30 mouse cellular contexts compared by ENCODE assay signal in the genomic region with DNA sequence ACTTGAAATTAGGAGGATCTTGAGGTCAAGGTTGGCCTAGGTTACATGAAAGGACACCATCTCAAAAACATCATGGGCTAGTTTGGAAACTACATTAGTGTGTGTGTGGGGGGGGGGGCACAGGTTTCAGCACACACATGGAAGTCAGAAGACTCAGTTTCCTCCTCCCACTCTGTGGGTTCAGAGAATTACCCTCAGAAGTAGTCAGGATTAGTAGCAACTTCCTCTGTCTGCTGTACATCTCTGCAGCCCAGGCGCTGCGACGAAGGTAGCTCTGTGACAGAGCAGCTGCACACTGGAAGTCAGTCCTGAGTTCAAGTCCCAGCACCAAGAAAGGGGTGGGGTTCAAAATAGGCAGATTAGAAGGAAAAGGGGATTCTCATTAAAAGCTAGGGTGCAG. TPM values are rescaled to one million over a fixed set of nuclear protein-coding genes. Genes with fewer than 3 reads are reported as not detected.
DNase-seq lines count a peak whose midpoint lies in the region; ATAC-seq and TF ChIP-seq lines count a peak whose summit lies in the region.
"Had no signal": no experiment of that assay in that cellular context is flagged by ENCODE, and none has a peak within 500 bp of the region (broad histone marks: within the 10 kb centered on the region; RNA-seq: fewer than 3 reads in every experiment).

No protein-coding gene starts in this region.

- H3K9ac ChIP-seq in neural tube, embryonic 13.5 days = no peak overlapping the region
- H3K9ac ChIP-seq: hindbrain, embryonic 12.5 days; limb, embryonic 13.5 days; lung, embryonic 15.5 days; stomach, embryonic 15.5 days had no signal

- peaks cover 18% of the 10 kb centered on the region for H3K4me1 ChIP-seq in neural tube, embryonic 13.5 days (replicated peaks)
- peaks cover 33% of the 10 kb centered on the region for H3K4me1 ChIP-seq in G1E (ENCODE audit: insufficient read depth, low read depth, low read length)
- H3K4me1 ChIP-seq in olfactory bulb, adult 2 months (ENCODE audit: control insufficient read depth, insufficient read depth, low read length) = peaks cover 27% of the 10 kb centered on the region
- H3K4me1 ChIP-seq: lung, embryonic 15.5 days; stomach, embryonic 15.5 days had no signal

- TF ChIP-seq CTCF in G1E (IDR thresholded peaks at IDR 0.05; ENCODE audit: low read depth, low read length) = no peak
- TF ChIP-seq CTCF in olfactory bulb, adult 2 months (IDR thresholded peaks at IDR 0.05; ENCODE audit: insufficient read depth, low read depth, low read length) = no peak

- no peaks in the 10 kb centered on the region for H3K27me3 ChIP-seq in neural tube, embryonic 13.5 days
- H3K27me3 ChIP-seq in G1E (ENCODE audit: insufficient read depth, low read length) = no peaks in the 10 kb centered on the region
- H3K27me3 ChIP-seq: hindbrain, embryonic 12.5 days; limb, embryonic 13.5 days; lung, embryonic 15.5 days; stomach, embryonic 15.5 days had no signal

- no peaks in the 10 kb centered on the region for H3K36me3 ChIP-seq in neural tube, embryonic 13.5 days
- H3K36me3 ChIP-seq in G1E (replicated peaks) = peaks cover 44% of the 10 kb centered on the region
- H3K36me3 ChIP-seq: hindbrain, embryonic 12.5 days; limb, embryonic 13.5 days; lung, embryonic 15.5 days; stomach, embryonic 15.5 days had no signal

- H3K4me3 ChIP-seq in neural tube, embryonic 13.5 days = no peak overlapping the region
- H3K4me3 ChIP-seq in G1E (ENCODE audit: low read depth, low read length) = no peak overlapping the region
- no peak overlapping the region for H3K4me3 ChIP-seq in olfactory bulb, adult 2 months (ENCODE audit: insufficient read depth, low read depth, low read length)
- H3K4me3 ChIP-seq: erythroblast, embryonic 14.5 days; hindbrain, embryonic 12.5 days; left cerebral cortex, adult 2 months; limb, embryonic 13.5 days; lung, embryonic 15.5 days; stomach, embryonic 15.5 days had no signal

- no peak for ATAC-seq in neural tube, embryonic 13.5 days (ENCODE audit: low read depth)
- peak; percentile 22; the same call in 1 of the 2 replicates for ATAC-seq in G1E (ENCODE audit: extremely low read depth, insufficient number of reproducible peaks, low FRiP score, poor library complexity, severe bottlenecking)
- peak; percentile 84 for ATAC-seq in inflammation-experienced regulatory T-cells, adult 6 months
- ATAC-seq: forebrain, embryonic 16.5 days had no signal

- DNase-seq in neural tube, embryonic 10.5 days (ENCODE audit: extremely low spot score, low spot score) = no peak
- no peak for DNase-seq in G1E (ENCODE audit: low spot score)
- no peak for DNase-seq in ovary, postnatal 10 days (ENCODE audit: low spot score)
- DNase-seq in urinary bladder, postnatal 14 days (ENCODE audit: low spot score) = no peak
- DNase-seq in heart, adult 18-20 months = no peak
- DNase-seq: adrenal gland, postnatal 10 days; cerebellum, adult 11 months; cerebellum, adult 9-10 months; cerebellum, postnatal 36 days; heart, adult 11 months; heart, postnatal 36 days; kidney, adult 11 months; kidney, postnatal 14 days; lung, postnatal 4 days; midbrain, embryonic 14.5 days; retina, postnatal 1 day; right cerebral cortex, postnatal 14 days; thymus, postnatal 4 days had no signal

- H3K27ac ChIP-seq in neural tube, embryonic 13.5 days (replicated peaks) = peak overlapping the region; percentile 53
- H3K27ac ChIP-seq in olfactory bulb, adult 2 months (ENCODE audit: insufficient read depth, low read depth, low read length) = 0 out of 2 replicates have a peak overlapping the region, but pooled peaks have one; percentile 27
- H3K27ac ChIP-seq: hindbrain, embryonic 12.5 days; left cerebral cortex, adult 2 months; limb, embryonic 13.5 days; lung, embryonic 15.5 days; stomach, embryonic 15.5 days had no signal

- 100% methylated on average over 3 of the region's 3 CpGs for WGBS in neural tube, embryonic 13.5 days
- 93% methylated on average over 3 of the region's 3 CpGs for WGBS in olfactory bulb, adult 2 months

- TF ChIP-seq POLR2A in olfactory bulb, adult 2 months (IDR thresholded peaks at IDR 0.05; ENCODE audit: insufficient read depth, low read depth, low read length) = no peak

- no peak overlapping the region for H3K4me2 ChIP-seq in neural tube, embryonic 13.5 days
- H3K4me2 ChIP-seq: heart, embryonic 11.5 days; hindbrain, embryonic 12.5 days; limb, embryonic 13.5 days; liver, embryonic 11.5 days; lung, embryonic 15.5 days; stomach, embryonic 15.5 days had no signal

- no peaks in the 10 kb centered on the region for H3K9me3 ChIP-seq in neural tube, embryonic 13.5 days
- no peaks in the 10 kb centered on the region for H3K9me3 ChIP-seq in G1E (replicated peaks)
- H3K9me3 ChIP-seq: hindbrain, embryonic 12.5 days; limb, embryonic 13.5 days; lung, embryonic 15.5 days; stomach, embryonic 15.5 days had no signal

RNA-seq across cellular contexts. Expression of a gene that starts 32.2 kb away (rescaled TPM):
- polyA plus RNA-seq in neural tube, embryonic 13.5 days (2015; fragmentation: Nextera tagmentation; extraction: Ambion mirVana) = 26.0 and 34.8 TPM in 2 replicates
- total RNA-seq in G1E (2014; fragmentation: Nextera tagmentation) = 30.9 and 33.0 TPM in 2 replicates
- total RNA-seq in G1E (2017) = 20.9 TPM in 2 replicates
- polyA plus RNA-seq in G1E (2012) = 14.2 and 16.4 TPM in 2 replicates
- polyA plus RNA-seq in inflammation-experienced regulatory T-cells, adult 6 months (2017; shearing (Covaris generic)) = 10 to 100 TPM; 18.8 to 20.6 (median 20.2) TPM
- not detected in 2 replicates for polyA plus RNA-seq in olfactory bulb, adult 2 months (2012; ENCODE audit: insufficient read depth, insufficient read length, low replicate concordance, missing spikeins)
- 1 to 10 TPM in 1 of 2 experiments, under 1 TPM in 1; 0.89 to 1.5 TPM for total RNA-seq in heart, adult 18-20 months (2021)

Comparison
In these comparisons a context has a peak if more than half of its experiments do, and no peak if none do; other contexts are left out.
1. RNA of a gene that starts 32.2 kb away (polyA plus RNA-seq): 26.0 to 34.8 TPM in neural tube, embryonic 13.5 days, 18.8 to 20.6 TPM in inflammation-experienced regulatory T-cells, adult 6 months and 14.2 to 16.4 TPM in G1E; not detected in olfactory bulb, adult 2 months; every median in the first group is over 10 times any median in the second.